Mouse (Mus musculus): ENCODE measurements around the gene Agrp. TPM values are rescaled to one million over a fixed set of nuclear protein-coding genes. Genes with fewer than 3 reads are reported as not detected.
"Not testable (repeated sequence)": the region's sequence is repeated elsewhere in the genome, so short reads cannot be mapped to it uniquely, and the experiment has no call there.

Gene Agrp
- total and polyA plus RNA-seq, 2 experiments from 2014 or later: 0.90 TPM; not detected in 1

GRCm38 (mm10) chr8:105565401-105565881 is 71.8 kb downstream of the Agrp start:
- Histone ChIP-seq H3K9me3 (ENCODE audit: low read length) (no peaks in the 10 kb centered on the region), H3K4me2 (ENCODE audit: low read depth) (peak overlapping the region; percentile 88), H3K4me3 (ENCODE audit: low read depth, low read length) (peak overlapping the region; percentile 89), H3K9ac (peak overlapping the region; percentile 92), H3K4me1 (ENCODE audit: insufficient read depth) (peaks cover 20% of the 10 kb centered on the region), H3K27me3 (ENCODE audit: insufficient read depth, low read length) (no peaks in the 10 kb centered on the region), H3K27ac (ENCODE audit: low read depth, low read length) (peak overlapping the region; percentile 93), H3K36me3 (ENCODE audit: insufficient read depth) (no peaks in the 10 kb centered on the region)
- peak; percentile 66 for ATAC-seq
- under 1% methylated on average over 31 of the region's 31 CpGs for WGBS
- DNase-seq: no peak
- 0 out of 2 replicates have a peak, but pooled peaks have one; percentile 20 for TF ChIP-seq CTCF (IDR thresholded peaks at IDR 0.05; ENCODE audit: low read depth)

- peak overlapping the region; percentile 92 for H3K9ac ChIP-seq
Observed at GRCm38 (mm10) chr8:105564573-105565229, 72.5 kb downstream of the Agrp start.

GRCm38 (mm10) chr8:105563871-105564270 is 73.3 kb downstream of the Agrp start:
- no peak for ATAC-seq
- no peak overlapping the region for H3K4me2 ChIP-seq (ENCODE audit: low read depth)
- no peak overlapping the region for H3K9ac ChIP-seq
- H3K36me3 ChIP-seq (ENCODE audit: insufficient read depth): no peaks in the 10 kb centered on the region
- no peak for TF ChIP-seq CTCF (IDR thresholded peaks at IDR 0.05; ENCODE audit: low read depth)
- no peak overlapping the region for H3K4me3 ChIP-seq (ENCODE audit: low read depth, low read length)
- WGBS: 83% methylated on average over 1 of the region's 1 CpGs
- no peaks in the 10 kb centered on the region for H3K9me3 ChIP-seq (ENCODE audit: low read length)
- H3K27ac ChIP-seq (ENCODE audit: low read depth, low read length): no peak overlapping the region
- no peak for DNase-seq
- H3K27me3 ChIP-seq (ENCODE audit: insufficient read depth, low read length): no peaks in the 10 kb centered on the region
- peaks cover 20% of the 10 kb centered on the region for H3K4me1 ChIP-seq (ENCODE audit: insufficient read depth)

More at GRCm38 (mm10) chr8:105564573-105565229, 72.5 kb downstream of the Agrp start:
- peak overlapping the region; percentile 93 for H3K27ac ChIP-seq (ENCODE audit: low read depth, low read length)
- H3K4me2 ChIP-seq (ENCODE audit: low read depth): peak overlapping the region; percentile 88
- H3K4me3 ChIP-seq (ENCODE audit: low read depth, low read length): peak overlapping the region; percentile 89
- peaks cover 20% of the 10 kb centered on the region for H3K4me1 ChIP-seq (ENCODE audit: insufficient read depth)
- WGBS: 86% methylated on average over 9 of the region's 9 CpGs
- ATAC-seq; H3K9me3 ChIP-seq (ENCODE audit: low read length); H3K36me3 ChIP-seq (ENCODE audit: insufficient read depth); DNase-seq; H3K27me3 ChIP-seq (ENCODE audit: insufficient read depth, low read length): not testable (repeated sequence)

- Histone ChIP-seq H3K27ac (ENCODE audit: low read depth, low read length) (no peak overlapping the region), H3K9me3 (ENCODE audit: low read length) (no peaks in the 10 kb centered on the region), H3K27me3 (ENCODE audit: insufficient read depth, low read length) (no peaks in the 10 kb centered on the region), H3K4me3 (ENCODE audit: low read depth, low read length) (no peak overlapping the region), H3K9ac (no peak overlapping the region), H3K4me1 (ENCODE audit: insufficient read depth) (peaks cover 20% of the 10 kb centered on the region), H3K4me2 (ENCODE audit: low read depth) (no peak overlapping the region), H3K36me3 (ENCODE audit: insufficient read depth) (no peaks in the 10 kb centered on the region)
- WGBS: 82% methylated on average over 3 of the region's 3 CpGs
- DNase-seq (no peak), ATAC-seq (no peak)
- TF ChIP-seq CTCF (IDR thresholded peaks at IDR 0.05; ENCODE audit: low read depth): no peak
Observed at GRCm38 (mm10) chr8:105562863-105563262, 74.3 kb downstream of the Agrp start.

GRCm38 (mm10) chr8:105555230-105555629 is 82.0 kb downstream of the Agrp start:
- TF ChIP-seq CTCF (IDR thresholded peaks at IDR 0.05; ENCODE audit: low read depth): no peak
- Histone ChIP-seq H3K9me3 (ENCODE audit: low read length) (no peaks in the 10 kb centered on the region), H3K27ac (ENCODE audit: low read depth, low read length) (no peak overlapping the region), H3K4me2 (ENCODE audit: low read depth) (no peak overlapping the region), H3K36me3 (ENCODE audit: insufficient read depth) (no peaks in the 10 kb centered on the region), H3K4me3 (ENCODE audit: low read depth, low read length) (no peak overlapping the region), H3K27me3 (ENCODE audit: insufficient read depth, low read length) (no peaks in the 10 kb centered on the region), H3K4me1 (ENCODE audit: insufficient read depth) (no peaks in the 10 kb centered on the region), H3K9ac (no peak overlapping the region)
- WGBS: 82% methylated on average over 3 of the region's 3 CpGs
- ATAC-seq (no peak), DNase-seq (no peak)

GRCm38 (mm10) chr8:105554087-105554486 is 83.1 kb downstream of the Agrp start:
- H3K4me2 ChIP-seq (ENCODE audit: low read depth): no peak overlapping the region
- no peak overlapping the region for H3K4me3 ChIP-seq (ENCODE audit: low read depth, low read length)
- H3K36me3 ChIP-seq (ENCODE audit: insufficient read depth): no peaks in the 10 kb centered on the region
- peak; percentile 78 for TF ChIP-seq CTCF (IDR thresholded peaks at IDR 0.05; ENCODE audit: low read depth)
- no peaks in the 10 kb centered on the region for H3K9me3 ChIP-seq (ENCODE audit: low read length)
- H3K4me1 ChIP-seq (ENCODE audit: insufficient read depth): no peaks in the 10 kb centered on the region
- DNase-seq: peak; percentile 37
- ATAC-seq: peak; percentile 55
- H3K27ac ChIP-seq (ENCODE audit: low read depth, low read length): no peak overlapping the region
- H3K9ac ChIP-seq: no peak overlapping the region
- no peaks in the 10 kb centered on the region for H3K27me3 ChIP-seq (ENCODE audit: insufficient read depth, low read length)

GRCm38 (mm10) chr8:105552824-105553223 is 84.4 kb downstream of the Agrp start:
- no peaks in the 10 kb centered on the region for H3K4me1 ChIP-seq (ENCODE audit: insufficient read depth)
- H3K9me3 ChIP-seq (ENCODE audit: low read length): no peaks in the 10 kb centered on the region
- H3K36me3 ChIP-seq (ENCODE audit: insufficient read depth): no peaks in the 10 kb centered on the region
- no peak overlapping the region for H3K4me3 ChIP-seq (ENCODE audit: low read depth, low read length)
- 78% methylated on average over 1 of the region's 1 CpGs for WGBS
- no peaks in the 10 kb centered on the region for H3K27me3 ChIP-seq (ENCODE audit: insufficient read depth, low read length)
- H3K9ac ChIP-seq: no peak overlapping the region
- no peak for TF ChIP-seq CTCF (IDR thresholded peaks at IDR 0.05; ENCODE audit: low read depth)
- no peak overlapping the region for H3K27ac ChIP-seq (ENCODE audit: low read depth, low read length)
- H3K4me2 ChIP-seq (ENCODE audit: low read depth): no peak overlapping the region
- no peak for DNase-seq
- ATAC-seq: no peak

Measured in forebrain, postnatal 0 days (tissue).